Mouse (Mus musculus) frontal cortex, postnatal 36 days (tissue): ENCODE measurements around the gene Pttg1.

Experiments
- DNase-seq, 2 experiments: peaks; one replicate each; pipeline ENCODE4 v3.0.0; 2022; ENCODE audit warnings: low spot score in 2 of 2

Gene Pttg1

GRCm38 (mm10) chr11:43410291-43410690 lies 15.8 kb downstream of the Pttg1 start:
- DNase-seq: no peak

DNA sequence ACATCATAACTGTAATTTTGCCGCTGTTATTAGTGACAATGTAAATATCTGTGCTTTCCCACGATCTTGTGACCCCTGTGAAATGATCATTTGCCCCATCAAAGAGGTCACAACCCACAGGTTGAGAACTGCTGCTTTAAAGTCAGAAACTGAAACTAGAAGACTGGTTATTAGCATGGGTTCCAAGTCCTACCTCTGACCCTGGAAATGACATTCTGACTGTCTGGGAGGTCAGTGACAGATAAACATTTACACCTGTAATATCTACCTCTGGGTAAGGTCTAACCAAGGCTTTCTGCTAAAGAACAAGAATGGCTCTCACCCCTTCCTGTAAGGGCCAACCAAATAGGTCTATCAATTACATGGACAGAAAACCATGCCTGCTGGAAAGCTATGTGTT lies 17.2 kb downstream of the Pttg1 start:
- no peak for DNase-seq

DNA sequence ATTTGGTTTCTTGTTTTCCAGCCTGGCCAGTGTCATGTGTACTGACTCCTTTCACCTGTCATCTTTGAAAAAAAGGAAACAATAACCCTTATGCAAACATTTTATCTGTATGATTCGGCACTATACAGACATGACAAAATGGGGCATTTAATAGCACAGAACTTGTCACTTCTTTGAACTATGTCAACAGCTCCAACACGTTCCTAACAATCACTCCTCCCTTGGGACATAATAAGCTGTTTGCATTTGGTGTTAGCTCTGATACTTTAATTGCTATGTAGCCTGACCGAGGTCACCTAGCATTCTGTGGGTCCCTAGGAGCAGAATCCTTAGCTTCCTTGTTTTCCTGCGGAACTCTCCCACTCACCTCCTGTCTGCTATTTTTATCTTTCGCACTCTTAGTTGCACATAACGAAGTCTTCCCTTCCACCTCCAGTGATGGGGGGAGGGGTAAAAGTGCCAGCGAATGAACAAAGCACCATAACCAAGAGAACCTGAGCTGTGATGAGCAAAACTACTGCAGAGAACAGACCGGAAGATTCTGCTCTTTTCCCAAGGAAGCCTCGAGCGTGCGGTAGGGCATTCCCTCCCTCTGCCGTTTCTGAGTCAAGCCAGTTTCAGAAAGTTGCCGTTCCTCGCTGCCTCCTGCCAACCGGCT lies 21.8 kb downstream of the Pttg1 start:
- no peak for DNase-seq

- DNase-seq: no peak
Measured at GRCm38 (mm10) chr11:43400131-43400530, 25.9 kb downstream of the Pttg1 start.

DNA sequence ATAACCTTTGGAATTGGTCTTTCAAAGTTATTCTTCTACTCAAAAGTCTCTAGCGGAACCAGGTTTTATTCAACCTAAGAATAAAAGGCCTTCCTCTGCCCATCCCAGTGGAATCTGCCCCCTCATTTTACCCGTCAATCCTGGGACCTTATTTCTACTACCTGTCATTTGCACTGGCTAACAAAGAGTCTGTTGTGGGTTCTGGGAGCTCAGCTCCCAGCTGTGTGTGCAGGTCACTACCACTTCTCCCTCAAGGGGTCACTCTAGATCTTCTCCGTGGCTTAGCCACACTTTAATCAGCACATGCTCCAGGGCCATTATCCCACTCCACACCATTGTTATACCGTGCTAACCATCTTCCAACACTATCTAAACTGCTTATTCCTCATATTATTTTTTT lies 26.8 kb downstream of the Pttg1 start:
- no peak for DNase-seq

GRCm38 (mm10) chr11:43396672-43397071 lies 29.4 kb downstream of the Pttg1 start:
- DNase-seq: no peak

- no peak for DNase-seq
Measured at GRCm38 (mm10) chr11:43396246-43396645, 29.8 kb downstream of the Pttg1 start.

DNA sequence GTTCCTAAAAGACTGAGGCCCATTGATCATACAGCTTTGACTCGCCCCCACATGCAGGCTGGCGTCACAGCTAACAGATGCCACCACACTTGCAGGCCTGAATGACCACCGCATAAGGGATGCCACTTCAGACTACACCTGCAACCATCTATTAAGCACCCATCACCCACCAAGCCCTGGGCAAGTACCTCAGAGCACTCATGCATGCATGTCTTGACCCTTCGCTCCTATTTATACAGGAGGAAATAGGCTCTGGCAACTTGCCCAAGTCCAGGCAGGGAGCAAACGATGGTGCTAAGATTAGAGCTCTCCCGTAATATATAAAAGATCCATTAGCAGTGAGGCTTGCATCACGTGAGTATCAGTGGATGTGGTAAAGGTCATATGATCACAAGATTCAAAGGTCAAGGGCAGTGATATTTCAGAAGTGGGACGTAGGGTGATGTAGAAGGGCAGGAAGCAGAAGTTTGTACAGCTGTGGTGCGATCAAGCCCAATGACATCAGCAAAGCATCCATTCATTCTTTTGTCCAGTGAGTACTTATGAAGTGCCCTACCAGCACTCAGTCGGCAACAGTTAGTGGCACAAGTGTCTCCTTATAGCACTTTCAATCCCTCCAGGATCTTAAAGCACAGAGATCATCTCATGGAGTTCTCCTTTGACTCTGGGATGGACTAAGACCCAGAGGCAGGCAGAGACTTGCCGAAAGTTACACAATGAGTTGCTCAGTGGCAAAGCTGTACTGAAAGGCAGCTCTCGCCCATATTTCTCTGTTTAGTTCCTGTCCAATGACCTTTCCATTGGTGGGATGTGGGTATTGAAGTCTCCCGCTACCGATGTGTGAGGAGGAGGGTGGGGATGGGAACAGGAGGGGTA lies 30.7 kb downstream of the Pttg1 start:
- DNase-seq: no peak

DNA sequence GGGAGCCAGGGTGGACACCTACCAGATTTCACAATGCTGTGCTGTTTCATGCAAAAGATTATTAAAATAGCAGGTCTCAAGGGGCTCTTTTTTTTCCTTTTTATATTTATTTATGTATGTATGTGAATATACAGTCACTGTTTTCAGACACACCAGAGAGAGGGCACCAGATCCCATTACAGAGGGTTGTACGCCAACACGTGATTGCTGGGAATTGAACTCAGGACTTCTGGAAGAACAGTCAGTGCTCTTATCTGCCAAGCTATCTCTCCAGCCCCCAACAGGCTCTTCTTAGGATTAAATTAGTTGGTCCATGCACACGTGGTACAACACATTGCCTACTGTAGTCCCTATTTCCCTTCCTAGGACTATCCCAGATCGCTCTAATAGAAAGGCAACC lies 32.7 kb downstream of the Pttg1 start:
- DNase-seq: no peak

GRCm38 (mm10) chr11:43392757-43393156 lies 33.3 kb downstream of the Pttg1 start:
- no peak for DNase-seq

GRCm38 (mm10) chr11:43389118-43389517 lies 36.9 kb downstream of the Pttg1 start:
- no peak for DNase-seq

GRCm38 (mm10) chr11:43388122-43389097 lies 37.6 kb downstream of the Pttg1 start:
- DNase-seq: no peak

DNA sequence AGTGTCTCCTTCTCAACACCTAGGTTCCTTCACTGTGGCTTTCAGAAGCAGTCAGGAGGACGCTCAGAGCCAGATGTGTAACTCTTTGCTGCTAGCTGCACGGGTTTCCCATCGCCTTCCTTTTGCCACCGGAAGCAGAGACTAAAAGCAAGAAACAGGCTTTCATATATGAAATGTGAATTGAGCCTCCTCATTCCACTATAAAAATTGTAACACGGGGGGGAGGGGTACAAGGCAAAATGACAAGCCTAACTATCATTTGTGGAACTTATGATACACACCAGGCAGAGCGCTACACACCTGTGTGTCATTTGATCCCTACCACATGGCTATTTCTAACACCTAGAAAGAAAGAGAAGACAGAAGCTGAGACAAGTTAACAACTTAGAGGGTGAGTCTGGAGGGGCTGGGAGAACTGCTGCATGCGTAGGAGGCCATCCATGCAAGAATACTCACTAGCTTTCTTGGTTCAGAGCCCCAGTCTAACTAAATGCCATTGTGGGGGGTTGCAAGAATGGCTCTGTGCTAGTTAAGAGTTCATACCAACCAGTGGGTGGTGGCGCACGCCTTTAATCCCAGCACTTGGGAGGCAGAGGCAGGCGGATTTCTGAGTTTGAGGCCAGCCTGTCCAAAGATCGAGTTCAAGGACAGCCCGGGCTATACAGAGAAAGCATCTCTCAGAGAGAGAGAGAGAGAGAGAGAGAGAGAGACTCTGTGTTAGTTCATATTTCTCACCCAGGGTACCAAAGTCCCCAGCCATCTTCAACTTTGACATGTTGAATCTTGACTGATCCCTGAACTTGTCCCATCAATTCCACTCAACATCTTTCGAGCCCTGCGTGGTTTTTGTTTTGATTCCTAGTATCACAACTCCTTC lies 38.8 kb downstream of the Pttg1 start:
- DNase-seq: no peak

- no peak for DNase-seq
Measured at GRCm38 (mm10) chr11:43385716-43386115, 40.3 kb downstream of the Pttg1 start.

GRCm38 (mm10) chr11:43385055-43385649 lies 40.9 kb downstream of the Pttg1 start:
- peak; percentile 44 to 55 for DNase-seq

- no peak for DNase-seq
Measured at GRCm38 (mm10) chr11:43383581-43383980, 42.5 kb downstream of the Pttg1 start.

DNA sequence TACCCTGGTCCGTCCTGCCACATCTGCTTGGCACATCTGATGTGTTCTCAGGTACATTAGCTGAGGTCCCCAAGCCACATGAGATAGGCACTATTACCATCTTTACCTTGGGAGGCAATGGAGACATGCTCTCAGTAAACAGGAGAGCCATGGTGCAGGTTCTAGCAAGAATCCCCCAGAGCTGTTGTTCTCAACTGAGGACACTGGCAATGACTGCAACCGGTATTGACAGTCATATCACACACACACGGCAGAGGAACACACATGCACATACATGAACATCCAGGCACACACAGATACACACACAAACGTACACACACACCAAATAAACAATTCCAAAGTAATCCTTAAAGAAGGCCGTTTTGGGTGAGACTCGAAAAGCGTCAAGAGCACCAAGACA lies 45.1 kb downstream of the Pttg1 start:
- DNase-seq: no peak

DNA sequence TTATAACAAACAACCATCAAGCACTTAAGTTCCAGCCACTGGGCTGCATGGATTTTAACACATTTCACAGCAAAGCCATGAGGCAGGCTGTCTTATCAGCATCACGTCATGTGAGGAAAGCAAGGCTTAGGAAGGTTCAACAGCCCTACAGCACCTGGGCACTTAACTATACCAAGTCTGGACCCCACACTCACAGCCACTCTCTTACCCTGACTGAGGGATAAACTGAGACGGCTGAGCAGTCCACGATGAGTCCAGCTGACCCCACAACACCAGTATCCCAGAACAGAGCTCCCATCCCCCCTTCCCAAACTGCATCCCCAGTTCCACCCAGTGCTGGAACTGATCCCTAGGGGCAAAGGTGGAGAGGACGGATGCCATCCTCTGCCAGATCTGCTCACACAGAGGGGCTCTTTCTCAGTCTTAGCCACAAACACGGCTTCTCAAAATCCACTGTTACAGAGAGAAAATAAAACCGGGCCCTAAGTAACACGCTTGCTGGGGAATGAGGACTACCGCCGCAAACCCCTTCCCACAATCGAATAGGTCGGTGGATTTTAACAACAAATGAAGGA lies 46.1 kb downstream of the Pttg1 start:
- DNase-seq: no peak

DNA sequence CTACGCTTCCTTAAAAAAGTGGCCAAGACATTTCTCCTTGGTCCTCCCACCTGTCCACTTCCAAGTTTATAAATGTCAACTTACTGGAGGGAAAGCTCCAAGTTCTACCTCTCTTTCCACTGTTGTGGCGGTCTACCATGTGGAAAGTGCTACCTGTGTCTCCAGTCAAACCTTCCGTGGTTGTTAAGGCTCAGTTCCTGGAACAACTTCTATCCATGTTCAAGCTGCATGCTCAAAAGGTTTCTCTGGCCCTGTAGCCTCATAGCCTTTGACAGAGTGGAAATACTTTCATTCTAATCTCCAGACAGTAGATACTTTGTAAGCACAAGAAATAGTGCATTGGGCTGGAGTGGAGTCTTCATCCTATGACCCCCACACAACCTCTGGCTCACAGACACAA lies 46.6 kb downstream of the Pttg1 start:
- DNase-seq: no peak
